Mouse (Mus musculus): ENCODE measurements at regions not wholly inside any gene's neighbourhood (a gene's known extent, or its start where the extent isn't known, plus 50 kb on each side); places are given as distances from the start of the nearest gene placed in this dataset.
"Not testable (repeated sequence)": the region's sequence is repeated elsewhere in the genome, so short reads cannot be mapped to it uniquely, and the experiment has no call there.

DNA sequence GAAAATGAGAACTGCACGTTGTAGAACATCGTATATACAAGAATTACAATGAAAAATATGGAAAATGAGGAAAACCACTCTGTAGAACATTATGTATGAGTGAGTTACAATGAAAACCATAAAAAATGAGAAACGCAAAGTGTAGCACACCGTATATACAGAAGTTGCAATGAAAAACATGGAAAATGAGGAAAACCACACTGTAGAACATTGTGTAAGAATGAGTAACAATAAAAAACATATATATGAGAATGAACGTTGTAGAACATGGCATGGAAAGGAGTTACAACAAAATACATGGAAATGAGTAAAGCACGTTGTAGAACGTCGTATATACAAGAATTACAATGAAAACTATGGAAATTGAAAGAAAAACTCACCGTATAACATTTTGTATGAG, 378.6 kb downstream of the Gm3376 start:
- peak; percentile 39 for DNase-seq

DNA sequence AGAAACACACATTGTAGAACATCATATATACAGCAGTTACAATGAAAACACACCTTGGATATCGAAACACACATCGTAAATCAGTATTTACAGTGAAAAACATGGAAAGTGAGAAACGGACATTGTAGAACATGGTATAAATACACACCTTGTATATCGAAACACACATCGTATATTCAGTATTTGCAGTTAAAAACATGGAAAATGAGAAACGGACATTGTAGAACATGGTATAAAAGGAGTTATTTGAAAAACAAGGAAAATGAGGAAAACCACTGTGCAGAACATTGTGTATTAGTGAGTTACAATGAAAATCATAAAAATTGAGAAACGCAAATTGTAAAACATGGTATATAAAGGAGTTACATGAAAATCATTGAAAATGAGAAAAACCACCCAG, 379.2 kb downstream of the Gm3376 start:
- not testable (repeated sequence) for DNase-seq

DNA sequence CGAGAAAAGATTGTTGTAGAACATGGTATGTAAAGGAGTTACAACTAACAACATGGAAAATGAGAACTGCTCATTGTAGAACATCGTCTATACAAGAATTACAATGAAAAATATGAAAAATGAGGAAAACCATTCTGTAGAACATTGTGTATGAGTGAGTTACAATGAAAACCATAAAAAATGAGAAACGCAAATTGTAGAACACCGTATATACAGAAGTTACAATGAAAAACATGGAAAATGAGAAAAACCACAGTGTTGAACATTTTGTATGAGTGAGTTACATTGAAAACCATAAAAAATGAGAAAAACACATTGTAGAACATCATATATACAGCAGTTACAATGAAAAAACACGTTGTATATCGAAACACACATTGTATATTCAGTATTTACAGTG, 381.5 kb downstream of the Gm3376 start:
- DNase-seq, result not testable (repeated sequence)

DNA sequence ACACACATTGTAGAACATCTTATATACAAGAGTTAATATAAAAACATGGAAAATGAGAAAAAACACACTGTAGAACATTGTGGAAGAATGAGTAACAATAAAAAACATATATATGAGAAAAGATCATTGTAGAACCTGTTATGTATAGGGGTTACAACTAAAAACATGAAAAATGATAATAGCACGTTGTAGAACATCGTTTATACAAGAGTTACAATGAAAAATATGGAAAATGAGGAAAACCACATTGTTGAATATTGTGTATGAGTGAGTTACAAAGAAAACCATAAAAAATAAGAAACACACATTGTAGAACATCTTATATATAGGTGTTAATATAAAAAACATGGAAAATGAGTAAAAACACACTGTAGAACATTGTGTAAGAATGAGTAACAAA, 388.9 kb downstream of the Gm3376 start:
- no peak for DNase-seq

All from embryo, embryonic 11 days (tissue).